ENCODE assay signal across 12 mouse cellular contexts in the genomic region with DNA sequence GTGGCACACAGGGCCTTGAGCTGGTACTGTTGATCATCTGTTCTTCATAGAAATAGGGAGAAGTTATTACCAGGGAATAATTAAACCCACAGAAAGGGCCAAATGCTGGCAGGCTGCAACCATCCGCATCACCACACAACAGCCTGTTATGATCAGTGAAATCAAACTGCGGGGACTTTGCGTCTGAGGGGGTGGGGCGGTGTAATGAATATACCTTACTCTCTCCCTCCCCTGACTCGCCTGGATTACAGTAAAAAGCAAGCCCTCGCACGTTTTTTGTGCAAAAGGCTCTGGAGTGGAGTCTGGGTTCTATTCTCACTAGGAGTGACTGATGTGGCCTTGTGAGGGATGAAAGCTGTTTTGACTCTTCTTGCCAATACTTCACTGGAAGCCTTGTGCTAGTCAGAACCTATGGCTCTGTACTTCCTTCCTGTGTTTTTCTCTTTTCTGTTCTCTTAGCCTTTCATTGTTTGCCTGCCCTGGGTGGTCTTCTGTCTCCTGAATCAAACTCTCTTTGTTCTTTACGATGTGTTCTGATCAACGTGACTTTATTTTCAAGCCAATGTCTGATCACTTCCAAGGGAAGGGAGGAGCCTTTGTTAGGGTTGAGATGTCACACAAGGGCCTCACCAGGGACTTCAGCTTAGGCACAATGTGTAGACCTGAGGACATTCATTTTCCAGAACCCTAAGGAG.
A peak's percentile ranks its signal among the peaks of the same experiment; 100 is the strongest.
DNase-seq lines count a peak whose midpoint lies in the region; ATAC-seq and TF ChIP-seq lines count a peak whose summit lies in the region.
"Had no signal": no experiment of that assay in that cellular context is flagged by ENCODE, and none has a peak within 500 bp of the region (broad histone marks: within the 10 kb centered on the region; RNA-seq: fewer than 3 reads in every experiment).

No protein-coding gene starts in this region.

- H3K9me3 ChIP-seq in heart, embryonic 13.5 days: no peaks in the 10 kb centered on the region
- H3K9me3 ChIP-seq in heart, embryonic 11.5 days (replicated peaks; ENCODE audit: control insufficient read depth, low read length): no peaks in the 10 kb centered on the region
- no peaks in the 10 kb centered on the region for H3K9me3 ChIP-seq in neural tube, embryonic 13.5 days
- no peaks in the 10 kb centered on the region for H3K9me3 ChIP-seq in stomach, embryonic 15.5 days

- 0 out of 2 replicates have a peak, but pooled peaks cover 3% of the 10 kb centered on the region for H3K27me3 ChIP-seq in heart, embryonic 13.5 days (replicated peaks)
- no peaks in the 10 kb centered on the region for H3K27me3 ChIP-seq in heart, embryonic 11.5 days (ENCODE audit: control insufficient read depth, insufficient read depth, low read length)
- H3K27me3 ChIP-seq in neural tube, embryonic 13.5 days: no peaks in the 10 kb centered on the region
- H3K27me3 ChIP-seq in stomach, embryonic 15.5 days (replicated peaks): no peaks in the 10 kb centered on the region
- H3K27me3 ChIP-seq: CH12.LX had no signal

- no peaks in the 10 kb centered on the region for H3K36me3 ChIP-seq in heart, embryonic 13.5 days
- H3K36me3 ChIP-seq in heart, embryonic 11.5 days (ENCODE audit: control insufficient read depth, insufficient read depth, low read length): no peaks in the 10 kb centered on the region
- no peaks in the 10 kb centered on the region for H3K36me3 ChIP-seq in neural tube, embryonic 13.5 days
- no peaks in the 10 kb centered on the region for H3K36me3 ChIP-seq in stomach, embryonic 15.5 days

- DNase-seq in neural tube, embryonic 10.5 days (ENCODE audit: extremely low spot score, low spot score): no peak
- peak; percentile 36 to 39 for DNase-seq in layer of hippocampus, adult 2 months (ENCODE audit: low spot score in 2 of 2)
- no peak for DNase-seq in T-cell, adult 2 months (ENCODE audit: low spot score)
- DNase-seq in adrenal gland, adult 2 months: no peak
- DNase-seq: adrenal gland, postnatal 14 days; kidney, adult 18-20 months had no signal

- no peak overlapping the region for H3K4me2 ChIP-seq in heart, embryonic 13.5 days
- no peak overlapping the region for H3K4me2 ChIP-seq in heart, embryonic 11.5 days
- H3K4me2 ChIP-seq in neural tube, embryonic 13.5 days: no peak overlapping the region
- H3K4me2 ChIP-seq in stomach, embryonic 15.5 days: no peak overlapping the region

- ATAC-seq in heart, embryonic 13.5 days (ENCODE audit: extremely low read depth, insufficient number of reproducible peaks, low FRiP score, low TSS enrichment): no peak
- ATAC-seq in heart, embryonic 11.5 days (replicated peaks; ENCODE audit: insufficient number of reproducible peaks, low FRiP score, low TSS enrichment): no peak
- ATAC-seq in neural tube, embryonic 13.5 days (ENCODE audit: low read depth): no peak; the same call in 1 of the 2 replicates
- peak; percentile 44; the same call in 1 of the 2 replicates for ATAC-seq in stomach, embryonic 15.5 days (ENCODE audit: insufficient read depth, low FRiP score, low read depth)

- TF ChIP-seq CTCF in layer of hippocampus, adult 2 months (conservative IDR thresholded peaks at IDR 0.05): no peak

- no peak overlapping the region for H3K4me3 ChIP-seq in heart, embryonic 13.5 days
- H3K4me3 ChIP-seq in heart, embryonic 11.5 days (ENCODE audit: low read depth, low read length): no peak overlapping the region
- H3K4me3 ChIP-seq in neural tube, embryonic 13.5 days: no peak overlapping the region
- no peak overlapping the region for H3K4me3 ChIP-seq in layer of hippocampus, adult 2 months
- H3K4me3 ChIP-seq in stomach, embryonic 15.5 days (replicated peaks): no peak overlapping the region
- H3K4me3 ChIP-seq: erythroblast, embryonic 14.5 days had no signal

- WGBS in heart, embryonic 13.5 days: 67% methylated on average over 9 of the region's 9 CpGs
- WGBS in heart, embryonic 11.5 days (ENCODE audit: insufficient replicate concordance): 63% methylated on average over 9 of the region's 9 CpGs
- WGBS in neural tube, embryonic 13.5 days: 39% methylated on average over 9 of the region's 9 CpGs
- WGBS in stomach, embryonic 15.5 days: 31% methylated on average over 9 of the region's 9 CpGs

- H3K4me1 ChIP-seq in heart, embryonic 13.5 days: peaks cover 52% of the 10 kb centered on the region
- H3K4me1 ChIP-seq in heart, embryonic 11.5 days (ENCODE audit: control insufficient read depth, insufficient read depth, low read length): peaks cover 21% of the 10 kb centered on the region
- H3K4me1 ChIP-seq in neural tube, embryonic 13.5 days (replicated peaks): peaks cover 36% of the 10 kb centered on the region
- 0 out of 2 replicates have a peak, but pooled peaks cover 14% of the 10 kb centered on the region for H3K4me1 ChIP-seq in stomach, embryonic 15.5 days

- no peak overlapping the region for H3K9ac ChIP-seq in heart, embryonic 13.5 days
- no peak overlapping the region for H3K9ac ChIP-seq in heart, embryonic 11.5 days (ENCODE audit: low read depth, low read length)
- no peak overlapping the region for H3K9ac ChIP-seq in neural tube, embryonic 13.5 days
- no peak overlapping the region for H3K9ac ChIP-seq in stomach, embryonic 15.5 days

- H3K27ac ChIP-seq in heart, embryonic 13.5 days (replicated peaks): peak overlapping the region; percentile 63
- no peak overlapping the region for H3K27ac ChIP-seq in heart, embryonic 11.5 days (ENCODE audit: low read depth, low read length)
- peak overlapping the region; percentile 67 for H3K27ac ChIP-seq in neural tube, embryonic 13.5 days (replicated peaks)
- H3K27ac ChIP-seq in layer of hippocampus, adult 2 months: peak overlapping the region; percentile 37
- H3K27ac ChIP-seq in stomach, embryonic 15.5 days: peak overlapping the region; percentile 77

Comparison
In these comparisons a context has a peak if more than half of its experiments do, and no peak if none do; other contexts are left out.
1. DNase-seq: peak in layer of hippocampus, adult 2 months (2 of 2); none in neural tube, embryonic 10.5 days (single experiment), T-cell, adult 2 months (single experiment) and adrenal gland, adult 2 months (single experiment).